Mouse (Mus musculus) stomach, postnatal 0 days (tissue): ENCODE data around the gene Nup210l.

ENCODE experiments used
- CTCF ChIP-seq: IDR thresholded peaks from 2 replicates; pipeline ENCODE4 v1.5.1; 2016; ENCODE audit warnings: antibody characterized with exemption, low read depth, mild to moderate bottlenecking, moderate library complexity
- EP300 ChIP-seq: optimal IDR thresholded peaks from 2 replicates; pipeline ENCODE3; 2016; ENCODE audit warnings: antibody characterized with exemption

DNA sequence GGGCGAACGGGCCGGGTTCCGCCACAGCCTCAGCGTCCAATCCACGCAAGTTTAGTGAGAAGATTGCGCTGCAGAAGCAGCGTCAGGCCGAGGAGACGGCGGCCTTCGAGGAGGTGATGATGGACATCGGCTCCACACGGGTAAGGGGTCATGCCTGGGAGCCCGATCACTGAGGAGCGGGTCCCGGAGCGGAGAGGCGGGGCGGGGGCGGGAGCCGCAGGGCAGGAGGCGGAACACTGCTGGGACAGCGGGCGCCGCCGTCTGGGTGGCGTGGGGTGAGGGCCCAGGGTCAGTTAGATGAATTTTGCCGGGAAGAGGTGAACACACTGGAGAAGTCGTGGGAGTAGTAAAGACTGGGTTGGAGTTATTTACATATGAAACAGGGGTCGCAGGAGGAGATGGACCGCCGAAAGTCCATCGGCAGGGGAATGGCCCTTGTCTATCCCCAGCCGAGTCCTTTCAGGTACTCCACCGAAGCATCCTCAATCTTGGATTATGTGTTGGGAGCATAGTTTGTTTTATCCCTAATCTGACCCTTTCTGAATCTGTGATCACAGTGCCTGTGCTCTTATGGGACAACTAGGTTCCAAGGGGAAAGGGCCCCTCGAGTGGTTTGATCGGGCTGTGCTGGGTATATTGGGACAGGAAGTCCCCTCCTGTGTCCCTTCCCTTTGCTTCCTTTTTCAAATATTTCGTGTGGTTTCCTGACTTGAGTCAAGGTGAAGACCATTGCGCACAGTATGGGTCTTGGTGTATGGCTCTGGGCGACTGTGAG, 150.7 kb downstream of the Nup210l start:
- TF ChIP-seq CTCF (no peak; the same call in 1 of the 2 replicates), EP300 (no peak)
